Mouse (Mus musculus): ENCODE measurements at regions not wholly inside any gene's neighbourhood (a gene's known extent, or its start where the extent isn't known, plus 50 kb on each side); places are given as distances from the start of the nearest gene placed in this dataset.

DNA sequence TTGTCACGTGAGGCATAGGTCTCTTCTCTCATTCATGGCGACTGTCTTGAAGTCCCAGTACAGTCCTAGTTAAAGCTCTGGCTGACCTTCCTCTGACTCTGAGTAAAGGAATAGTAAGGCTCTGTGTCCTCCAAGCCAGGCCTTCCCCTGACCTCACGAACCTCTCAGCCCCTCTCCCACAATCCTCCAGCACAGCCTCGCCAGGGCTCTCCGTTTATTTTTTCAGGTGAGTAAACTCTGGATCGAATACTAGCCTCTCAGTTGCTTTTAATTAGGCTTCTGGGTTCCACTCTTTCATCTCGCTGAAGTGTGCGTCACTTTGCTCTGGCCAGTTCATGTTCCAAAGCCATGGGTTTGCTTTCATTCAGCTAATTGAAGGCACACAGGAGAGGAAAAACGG is 133.8 kb downstream of the Mylk4 start:
- no peak for DNase-seq (ENCODE audit: low spot score in 2 of 2)

- no peak for DNase-seq (ENCODE audit: low spot score in 2 of 2)
These were observed 140.6 kb downstream of the Mylk4 start for GRCm38 (mm10) chr13:32643030-32643750.

DNA sequence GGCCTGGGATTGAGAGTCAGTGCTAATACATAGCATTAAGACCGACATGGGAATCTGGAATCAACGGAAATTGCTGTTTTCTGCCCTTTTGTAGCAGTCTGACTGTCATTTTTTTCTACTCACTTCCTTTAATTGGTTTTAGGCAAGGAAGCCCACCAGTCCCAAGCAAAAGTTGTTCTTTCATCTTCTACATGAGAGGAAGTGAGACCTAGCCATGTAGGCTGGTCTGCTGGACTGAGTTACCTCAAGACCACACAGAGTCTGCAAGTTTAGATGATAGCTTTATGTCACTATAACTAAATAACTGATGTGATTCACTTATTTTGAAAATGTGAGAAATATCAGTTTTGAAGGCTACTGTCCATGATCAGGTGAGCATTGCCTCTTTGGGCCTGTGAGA is 142.8 kb downstream of the Mylk4 start:
- no peak for DNase-seq (ENCODE audit: low spot score in 2 of 2)

GRCm38 (mm10) chr13:32630122-32630732 is 153.5 kb downstream of the Mylk4 start:
- DNase-seq (ENCODE audit: low spot score in 2 of 2): no peak

DNA sequence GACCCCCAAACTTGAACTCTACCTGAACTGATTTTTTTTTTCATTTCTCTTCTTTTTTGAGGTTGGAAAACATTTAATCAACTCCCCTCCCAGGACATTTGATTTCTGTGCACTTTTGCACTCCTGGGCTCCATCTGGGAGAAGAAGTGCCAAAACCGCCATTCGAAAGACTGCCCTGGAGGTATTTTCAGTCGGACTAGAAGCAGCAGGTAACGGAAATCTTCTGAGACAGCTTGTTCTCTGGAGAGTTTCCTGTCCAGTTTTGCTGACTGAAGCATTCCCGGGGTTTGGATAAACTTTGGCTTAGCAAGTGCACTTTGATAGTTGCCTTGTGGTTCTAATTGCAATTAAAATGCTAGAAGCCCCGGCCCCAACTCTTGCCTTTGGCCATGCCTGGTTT is 169.8 kb downstream of the Mylk4 start:
- DNase-seq (ENCODE audit: low spot score in 2 of 2): no peak

DNA sequence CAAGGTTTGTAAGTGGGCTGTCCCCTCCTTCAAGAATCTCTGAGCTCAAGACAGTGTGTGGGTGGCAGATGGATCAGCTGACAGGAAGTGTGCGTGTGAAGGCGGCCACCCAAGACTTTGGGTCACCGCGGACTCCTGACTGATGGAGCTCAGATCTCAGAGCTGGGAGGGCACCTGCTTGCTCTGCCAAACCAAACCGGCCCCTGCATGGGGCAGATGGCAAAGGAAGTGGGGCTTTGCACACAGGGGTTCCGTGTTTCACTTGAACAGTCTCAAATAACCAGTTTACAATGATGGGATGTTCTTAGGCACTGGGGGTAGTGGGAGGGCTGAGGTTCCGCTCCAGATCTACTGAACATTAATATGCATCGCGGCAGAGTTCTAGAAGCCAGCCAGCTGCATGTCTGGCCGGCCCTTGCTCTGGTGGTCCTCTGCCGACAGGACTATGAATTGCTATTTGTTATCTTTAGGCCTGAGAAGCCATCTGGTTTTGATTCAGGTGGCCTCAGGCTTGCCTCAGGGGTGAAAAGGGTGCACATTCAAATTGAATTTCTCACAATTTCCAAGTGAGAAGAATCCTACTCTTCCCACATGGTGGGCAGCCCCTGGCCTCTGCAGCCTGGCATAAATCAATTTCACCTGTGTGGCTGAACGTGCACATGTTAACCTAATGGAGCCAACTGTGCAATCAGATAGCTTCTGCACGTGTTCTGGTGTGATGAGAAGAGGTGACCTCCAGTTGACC is 172.0 kb downstream of the Mylk4 start:
- no peak for DNase-seq (ENCODE audit: low spot score in 2 of 2)

DNA sequence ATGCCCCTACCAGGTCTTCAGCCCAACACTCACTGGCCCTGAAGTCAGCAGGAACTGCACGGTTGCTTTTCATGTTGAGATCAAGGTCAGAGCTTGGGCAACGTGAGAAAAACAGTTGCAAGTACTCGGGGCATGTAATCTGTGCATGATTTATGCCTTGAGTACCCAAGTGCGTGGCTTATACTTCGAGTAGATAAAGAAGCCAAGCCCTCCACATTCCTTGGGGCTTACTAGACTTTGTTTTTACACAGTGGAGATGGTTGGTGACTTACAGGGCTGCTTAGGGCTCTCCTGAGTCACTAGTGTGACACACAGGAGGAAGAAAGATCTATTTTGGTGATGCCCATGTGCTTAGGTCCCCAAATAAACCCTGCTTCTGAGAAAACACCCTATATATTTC is 172.8 kb downstream of the Mylk4 start:
- no peak for DNase-seq (ENCODE audit: low spot score in 2 of 2)

DNA sequence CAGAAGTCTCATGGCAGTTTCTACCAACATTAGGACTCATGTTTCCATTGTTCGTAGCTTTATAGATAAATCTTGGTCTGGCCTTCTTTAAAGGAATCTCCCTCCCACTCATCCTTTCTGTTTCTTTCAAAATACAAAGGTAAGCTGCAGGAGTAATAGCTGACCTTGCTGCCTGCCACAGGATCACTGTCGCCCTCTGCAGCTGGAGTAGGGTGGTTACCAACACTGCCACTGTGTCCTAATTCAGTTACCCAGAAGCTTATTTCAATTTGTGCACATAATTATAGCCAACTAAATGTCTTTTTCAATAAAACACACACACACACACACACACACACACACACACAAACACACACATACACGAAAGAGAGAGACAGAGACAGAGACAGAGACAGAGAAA is 175.3 kb downstream of the Mylk4 start:
- DNase-seq (ENCODE audit: low spot score in 2 of 2): no peak

DNA sequence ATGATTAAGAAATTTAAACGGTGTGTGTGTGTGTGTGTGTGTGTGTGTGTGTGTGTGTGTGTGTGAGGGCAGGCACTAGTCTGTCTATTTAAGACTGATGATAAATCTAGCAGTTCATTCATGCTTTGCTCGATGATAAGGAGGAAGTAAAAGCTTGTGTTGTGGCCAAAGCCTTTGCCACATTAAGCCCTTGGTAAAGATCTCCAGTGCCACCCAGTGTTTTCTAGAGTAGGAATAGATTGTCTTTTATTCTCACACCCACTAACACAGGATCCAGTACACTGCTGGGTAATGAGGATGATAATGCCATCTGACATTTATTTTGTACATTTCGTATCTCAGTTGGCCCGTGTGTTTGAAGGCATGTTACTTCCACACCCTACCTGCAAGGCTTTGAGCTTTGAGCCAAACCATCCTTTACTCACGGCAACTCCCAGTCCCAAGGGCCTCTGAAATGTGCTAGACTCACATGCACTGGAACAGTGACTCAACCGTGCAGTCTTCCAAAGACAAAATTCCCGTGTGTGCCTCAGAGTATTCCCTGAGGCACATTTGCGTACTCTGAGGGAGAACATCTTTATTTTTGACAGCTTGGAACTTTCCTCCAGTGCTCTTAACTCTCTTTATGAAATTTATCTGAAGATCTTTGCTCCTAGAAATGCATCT is 179.7 kb downstream of the Mylk4 start:
- no peak for DNase-seq (ENCODE audit: low spot score in 2 of 2)

DNA sequence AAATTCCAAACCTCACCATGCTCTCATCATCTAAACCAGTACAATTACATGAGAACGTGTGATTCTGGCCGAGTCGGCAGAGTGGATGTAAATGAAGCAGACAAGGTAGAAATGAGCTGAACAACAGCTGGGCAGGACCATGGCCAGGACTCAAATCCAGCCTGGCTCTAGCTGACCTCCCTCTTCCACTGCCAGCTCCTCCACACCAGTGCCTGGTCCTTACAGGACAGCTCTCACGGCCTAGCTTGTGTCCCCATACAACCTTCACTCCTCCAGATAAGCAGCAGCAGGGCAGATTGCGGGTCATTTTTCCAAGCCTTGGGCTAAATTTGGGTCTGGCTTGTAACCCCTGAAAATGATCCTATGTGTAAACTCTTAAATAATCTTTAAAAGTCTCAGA is 182.4 kb downstream of the Mylk4 start:
- no peak for DNase-seq (ENCODE audit: low spot score in 2 of 2)

- no peak for DNase-seq (ENCODE audit: low spot score in 2 of 2)
These were observed 190.1 kb downstream of the Mylk4 start for GRCm38 (mm10) chr13:32593611-32594010.

GRCm38 (mm10) chr13:32593131-32593530 is 190.6 kb downstream of the Mylk4 start:
- no peak for DNase-seq (ENCODE audit: low spot score in 2 of 2)

DNA sequence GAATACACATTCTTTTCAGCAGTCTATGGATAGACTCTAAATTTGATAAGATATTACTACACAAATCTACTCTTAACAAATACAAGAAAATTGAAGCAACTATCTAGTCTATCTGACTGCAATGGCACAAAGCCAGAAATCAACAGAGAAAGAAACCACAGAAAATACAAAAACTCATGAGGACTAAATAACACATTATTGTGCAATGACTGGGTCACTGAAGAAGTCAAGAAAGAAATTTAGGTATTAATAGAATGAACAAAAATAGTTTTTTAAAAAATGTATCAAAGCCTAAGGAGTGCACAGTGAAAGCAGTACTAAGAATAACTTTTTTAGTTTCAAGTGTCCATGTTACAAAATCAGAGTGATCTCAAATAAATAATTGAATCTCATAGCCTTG is 202.2 kb downstream of the Mylk4 start:
- DNase-seq (ENCODE audit: low spot score in 2 of 2): no peak

DNA sequence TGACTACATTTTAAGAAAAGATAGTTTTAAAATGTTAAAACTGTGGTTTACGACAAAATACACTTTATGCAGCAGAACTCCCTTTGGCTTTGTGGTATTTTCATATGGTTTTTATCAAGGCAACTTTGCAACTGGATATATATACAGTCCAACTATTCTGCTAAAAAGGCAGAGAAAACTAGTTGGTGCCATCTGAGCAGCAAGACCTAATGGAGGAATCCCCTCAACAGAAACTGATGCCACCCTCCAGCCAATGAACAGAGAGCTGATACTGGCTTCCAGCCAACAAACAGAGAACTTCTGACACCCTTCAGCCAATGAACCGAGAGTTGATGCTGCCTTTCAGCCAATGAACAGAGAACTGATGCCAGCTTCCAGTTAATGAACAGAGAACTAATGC is 215.9 kb downstream of the Mylk4 start:
- DNase-seq (ENCODE audit: low spot score in 2 of 2): no peak

DNA sequence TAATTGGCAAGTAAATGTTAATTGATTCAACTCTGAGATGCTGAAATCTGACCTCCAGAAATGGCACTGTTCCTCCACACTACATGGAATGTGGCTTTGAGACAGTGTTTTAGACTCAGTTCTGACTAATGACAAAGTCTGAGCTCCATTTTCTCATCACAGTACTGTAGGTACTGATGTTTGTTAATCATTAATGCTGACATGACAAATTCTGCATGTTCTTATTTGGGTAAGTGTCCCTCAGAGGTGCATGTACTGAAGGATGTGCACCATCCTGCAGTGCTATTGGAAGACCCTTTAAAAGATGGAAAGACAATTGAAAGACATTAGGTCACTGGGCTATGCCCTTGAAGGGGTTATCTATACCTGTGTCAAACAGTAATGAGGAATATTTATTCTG is 222.1 kb upstream of the Gmds start:
- no peak for DNase-seq (ENCODE audit: low spot score in 2 of 2)

DNA sequence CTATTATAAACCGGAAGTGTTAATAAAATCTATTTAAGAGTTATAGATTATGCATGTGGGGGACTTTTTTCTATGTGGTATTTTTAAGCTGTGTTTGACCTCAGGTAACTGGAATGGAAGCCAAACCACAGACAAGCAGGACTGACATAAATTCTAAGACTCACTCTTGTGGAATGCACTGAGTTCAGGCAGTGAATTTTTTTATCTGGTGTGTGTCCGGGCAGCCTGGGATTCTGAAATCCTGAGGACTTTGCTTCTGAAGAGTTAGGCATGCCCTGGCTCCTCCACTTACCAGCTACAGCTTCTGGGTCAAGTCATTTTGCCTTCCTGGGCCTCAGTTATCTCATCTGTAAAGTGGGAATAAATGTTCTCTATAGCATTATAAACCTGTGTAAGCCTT is 217.9 kb upstream of the Gmds start:
- no peak for DNase-seq (ENCODE audit: low spot score in 2 of 2)

GRCm38 (mm10) chr13:32555064-32555463 is 216.5 kb upstream of the Gmds start:
- DNase-seq (ENCODE audit: low spot score in 2 of 2): no peak

DNA sequence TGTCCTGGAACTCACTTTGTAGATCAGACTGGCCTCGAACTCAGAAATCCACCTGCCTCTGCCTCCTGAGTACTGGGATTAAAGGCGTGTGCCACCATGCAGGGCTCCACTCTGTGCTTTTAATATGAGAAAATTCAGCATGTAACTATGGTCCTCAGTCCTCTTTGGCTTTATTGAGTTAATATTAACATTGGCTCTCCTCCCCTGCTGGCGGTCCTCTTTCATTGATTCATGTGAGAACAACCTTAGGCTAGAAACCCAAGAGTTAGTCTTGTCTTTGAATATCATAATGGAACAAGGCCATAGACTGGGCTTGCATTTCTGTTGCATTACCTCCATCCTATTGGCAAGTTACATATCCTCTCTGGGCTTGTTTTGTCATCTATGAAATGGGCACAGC is 216.1 kb upstream of the Gmds start:
- DNase-seq (ENCODE audit: low spot score in 2 of 2): no peak

DNA sequence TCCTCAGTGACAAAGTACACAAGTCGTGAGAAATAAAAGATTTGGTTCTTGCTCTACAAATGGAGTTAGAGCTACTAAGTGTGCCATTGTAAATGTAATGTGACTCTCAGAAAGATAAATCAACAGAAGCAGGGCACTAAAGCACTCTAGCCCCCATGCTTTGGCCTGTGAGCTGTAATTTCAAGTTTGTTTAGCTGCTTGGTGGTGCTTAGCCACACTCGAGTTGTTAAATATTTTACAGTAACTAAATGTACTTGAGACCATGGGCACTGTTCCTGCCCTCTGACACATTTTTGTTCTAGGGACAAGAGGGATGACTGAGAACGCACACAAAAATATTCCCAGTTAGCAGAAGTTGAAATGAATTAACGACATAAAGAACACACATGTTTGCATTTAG is 214.6 kb upstream of the Gmds start:
- DNase-seq (ENCODE audit: low spot score in 2 of 2): no peak

GRCm38 (mm10) chr13:32550113-32550512 is 211.6 kb upstream of the Gmds start:
- DNase-seq (ENCODE audit: low spot score in 2 of 2): no peak

DNA sequence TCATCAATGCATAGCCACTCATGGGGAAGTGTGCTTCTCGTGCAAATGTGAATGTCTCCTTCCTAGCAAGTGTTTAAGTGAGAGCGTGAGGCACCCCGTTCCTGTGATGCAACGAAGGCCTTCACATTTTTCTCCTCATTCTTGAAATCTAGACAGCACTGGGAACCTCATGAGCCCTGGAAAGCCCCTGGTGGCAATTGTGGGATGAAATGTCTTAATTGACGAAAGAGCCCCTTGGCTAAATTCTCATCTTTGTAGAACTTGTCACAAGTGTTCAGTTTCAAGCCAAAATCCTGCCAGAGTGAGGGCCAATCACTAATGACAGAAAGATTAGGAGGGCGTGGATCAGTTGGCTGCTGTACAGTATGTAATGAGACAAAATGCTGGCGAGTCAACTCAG is 208.6 kb upstream of the Gmds start:
- DNase-seq (ENCODE audit: low spot score in 2 of 2): no peak

- no peak for DNase-seq (ENCODE audit: low spot score in 2 of 2)
These were observed 206.6 kb upstream of the Gmds start for GRCm38 (mm10) chr13:32544986-32545740.
